Mouse (Mus musculus): ENCODE data around the gene Gas2.

Gene Gas2

GRCm38 (mm10) chr7:51880121-51880520 lies 18.3 kb downstream of the Gas2 start:
- no peak for DNase-seq (ENCODE audit: low read depth, low spot score)

- no peak for DNase-seq (ENCODE audit: low read depth, low spot score)
Observed at GRCm38 (mm10) chr7:51885345-51885744, 23.5 kb downstream of the Gas2 start.

- DNase-seq (ENCODE audit: low read depth, low spot score) = no peak
Observed at GRCm38 (mm10) chr7:51887678-51888567, 26.1 kb downstream of the Gas2 start.

GRCm38 (mm10) chr7:51889601-51890000 lies 27.8 kb downstream of the Gas2 start:
- DNase-seq (ENCODE audit: low read depth, low spot score) = no peak

- no peak for DNase-seq (ENCODE audit: low read depth, low spot score)
Observed at GRCm38 (mm10) chr7:51892224-51892965, 30.6 kb downstream of the Gas2 start.

- no peak for DNase-seq (ENCODE audit: low read depth, low spot score)
Observed at GRCm38 (mm10) chr7:51893008-51893407, 31.2 kb downstream of the Gas2 start.

GRCm38 (mm10) chr7:51894133-51894801 lies 32.5 kb downstream of the Gas2 start:
- no peak for DNase-seq (ENCODE audit: low read depth, low spot score)

- no peak for DNase-seq (ENCODE audit: low read depth, low spot score)
Observed at GRCm38 (mm10) chr7:51894939-51895338, 33.1 kb downstream of the Gas2 start.

GRCm38 (mm10) chr7:51899066-51899465 lies 37.3 kb downstream of the Gas2 start:
- DNase-seq (ENCODE audit: low read depth, low spot score) = no peak

- no peak for DNase-seq (ENCODE audit: low read depth, low spot score)
Observed at GRCm38 (mm10) chr7:51913292-51914050, 51.7 kb downstream of the Gas2 start.

GRCm38 (mm10) chr7:51914132-51914531 lies 52.3 kb downstream of the Gas2 start:
- no peak for DNase-seq (ENCODE audit: low read depth, low spot score)

GRCm38 (mm10) chr7:51928761-51929519 lies 67.1 kb downstream of the Gas2 start:
- no peak for DNase-seq (ENCODE audit: low read depth, low spot score)

GRCm38 (mm10) chr7:51931217-51931616 lies 69.4 kb downstream of the Gas2 start:
- no peak for DNase-seq (ENCODE audit: low read depth, low spot score)

GRCm38 (mm10) chr7:51937337-51937736 lies 75.5 kb downstream of the Gas2 start:
- no peak for DNase-seq (ENCODE audit: low read depth, low spot score)

GRCm38 (mm10) chr7:51940461-51940860 lies 78.6 kb downstream of the Gas2 start:
- no peak for DNase-seq (ENCODE audit: low read depth, low spot score)

- DNase-seq (ENCODE audit: low read depth, low spot score) = peak; percentile 40
Observed at GRCm38 (mm10) chr7:51955424-51956041, 93.7 kb downstream of the Gas2 start.

- peak; percentile 68 for DNase-seq (ENCODE audit: low read depth, low spot score)
Observed at GRCm38 (mm10) chr7:51957766-51958165, 96.0 kb downstream of the Gas2 start.

- no peak for DNase-seq (ENCODE audit: low read depth, low spot score)
Observed at GRCm38 (mm10) chr7:51960698-51961374, 99.0 kb downstream of the Gas2 start.

- no peak for DNase-seq (ENCODE audit: low read depth, low spot score)
Observed at GRCm38 (mm10) chr7:51962219-51962952, 100.6 kb downstream of the Gas2 start.
